Mouse (Mus musculus): ENCODE measurements around the gene Fbxo34.
"Not testable (repeated sequence)": the region's sequence is repeated elsewhere in the genome, so short reads cannot be mapped to it uniquely, and the experiment has no call there.

Fbxo34 gene

DNA sequence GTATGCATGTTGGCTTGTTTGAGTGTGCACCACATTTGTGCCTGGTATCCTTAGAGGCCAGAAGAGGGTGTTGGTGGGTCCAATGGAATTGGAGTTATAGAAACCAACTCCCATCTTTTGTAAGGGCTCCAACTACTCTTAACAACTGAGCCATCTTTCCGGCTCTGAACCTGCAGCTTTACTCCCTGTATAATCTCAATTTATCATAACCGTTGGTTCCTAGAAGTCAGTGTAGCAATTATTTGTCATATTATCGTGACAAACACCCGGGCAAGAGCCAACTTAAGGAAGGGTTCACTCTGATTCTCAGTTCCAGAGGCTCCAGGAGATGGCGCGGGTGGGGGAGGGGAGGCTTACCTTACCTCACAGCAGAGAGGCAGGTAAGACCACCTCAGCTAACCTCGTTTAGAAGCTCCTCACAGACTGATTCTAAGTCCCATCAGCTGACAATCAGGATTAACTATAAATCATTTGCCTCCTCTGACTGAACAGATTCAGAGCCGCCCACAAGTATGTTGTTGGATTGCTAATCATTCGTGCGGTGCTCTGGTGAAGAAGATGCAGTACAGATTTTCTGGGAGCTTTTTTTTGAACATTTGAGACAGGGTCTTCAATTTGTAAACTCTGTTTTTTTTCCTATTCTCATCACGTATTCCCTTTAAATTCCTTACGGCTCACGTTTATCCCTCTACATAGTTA is 70.7 kb downstream of the Fbxo34 start:
- no peak for DNase-seq

DNA sequence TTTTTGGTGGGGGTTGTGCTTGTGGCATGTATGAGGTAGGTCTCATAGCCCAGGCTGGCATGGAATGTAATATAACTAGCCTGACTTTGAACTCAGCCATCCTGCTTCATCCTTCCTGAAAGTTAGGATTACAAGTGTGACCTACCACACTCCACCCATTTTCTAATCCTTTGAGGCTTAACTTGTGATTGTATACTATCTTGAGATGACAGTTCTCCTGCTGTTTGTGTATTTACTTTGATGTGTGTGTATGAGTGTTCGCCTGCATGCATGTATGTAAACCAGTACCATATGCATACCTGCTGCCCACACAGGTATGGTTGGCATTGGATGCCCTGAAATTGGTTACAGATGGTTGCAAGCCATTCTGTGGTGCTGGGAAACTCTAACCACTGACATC is 71.4 kb downstream of the Fbxo34 start:
- DNase-seq = no peak

DNA sequence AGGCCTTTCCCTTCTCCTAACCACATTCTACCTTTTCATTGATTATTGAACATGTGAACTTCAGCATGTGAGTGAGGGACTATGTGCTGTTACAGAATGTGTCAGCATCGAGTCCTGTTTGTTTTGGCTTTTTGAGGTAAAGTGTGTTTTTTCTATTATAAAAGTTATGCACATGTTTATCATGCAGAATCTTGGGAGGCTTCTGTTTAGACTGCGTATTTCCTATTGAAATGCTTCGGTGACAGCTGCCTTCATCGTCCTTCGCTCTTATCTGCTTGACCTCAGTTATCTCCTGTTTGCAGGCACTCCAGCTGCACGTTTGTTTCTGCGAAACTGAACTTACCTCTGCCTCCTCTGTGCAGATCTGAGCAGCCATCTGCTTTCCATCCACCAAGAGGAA is 72.1 kb downstream of the Fbxo34 start:
- DNase-seq = no peak

DNA sequence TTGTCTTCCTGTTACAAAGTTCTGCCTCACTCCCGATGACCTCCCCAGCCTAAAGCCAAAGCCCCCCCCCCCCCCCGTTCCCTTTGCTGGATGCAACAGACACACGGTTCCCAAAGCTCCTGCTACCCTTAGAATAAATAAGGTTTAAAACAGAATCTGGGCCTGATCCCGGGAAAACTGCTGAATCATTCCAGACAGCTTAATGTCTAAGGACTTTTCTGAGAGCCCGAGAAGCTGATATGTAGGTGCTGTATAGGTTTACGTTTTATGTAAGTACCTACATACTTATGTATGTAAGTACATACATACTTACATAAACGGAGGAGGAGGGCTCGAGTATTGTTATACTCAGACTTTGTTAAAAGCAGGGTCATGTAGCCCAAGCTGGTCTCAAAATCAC is 75.2 kb downstream of the Fbxo34 start:
- DNase-seq = no peak

- no peak for DNase-seq
Measured at GRCm38 (mm10) chr14:47525861-47526260, 75.6 kb downstream of the Fbxo34 start.

DNA sequence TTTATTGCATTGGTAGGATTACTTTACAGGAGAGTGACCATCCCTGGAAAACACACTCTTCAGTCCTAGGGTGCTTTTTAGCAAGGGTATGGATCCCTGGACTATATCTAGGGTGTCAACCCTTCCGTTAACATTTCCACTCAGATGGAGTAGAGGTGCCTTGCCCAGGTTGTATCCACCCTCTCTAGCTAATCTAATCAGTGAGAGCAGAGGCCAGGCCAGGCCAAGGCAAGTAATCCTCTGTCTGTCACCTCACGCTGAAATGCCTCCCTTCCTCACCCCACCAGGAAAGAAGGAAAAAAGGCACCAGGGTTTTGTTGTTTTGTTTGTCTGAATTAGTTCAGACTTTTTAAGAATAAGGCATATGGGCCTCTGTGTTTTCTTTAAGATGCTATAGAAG is 77.6 kb downstream of the Fbxo34 start:
- no peak for DNase-seq

GRCm38 (mm10) chr14:47528293-47528692 is 78.1 kb downstream of the Fbxo34 start:
- no peak for DNase-seq

DNA sequence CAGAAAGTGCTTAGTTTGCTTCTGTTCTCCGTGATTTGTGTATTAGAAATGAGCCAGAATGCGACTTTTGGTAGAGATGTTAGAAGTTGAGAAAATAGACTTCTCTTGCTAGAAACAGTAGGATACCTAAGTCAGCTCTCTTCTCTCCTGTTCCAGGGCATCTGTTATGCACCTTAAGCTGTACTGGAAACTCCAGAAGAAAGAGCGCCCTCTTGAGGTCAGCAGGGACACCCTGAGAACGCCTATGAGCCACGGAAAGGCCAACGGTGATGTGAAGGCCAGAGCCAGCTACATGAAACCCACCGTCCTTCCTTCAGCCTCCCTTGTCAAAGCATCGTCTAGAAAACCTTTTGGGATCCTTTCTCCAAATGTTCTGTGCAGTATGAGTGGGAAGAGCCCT is 78.8 kb downstream of the Fbxo34 start:
- peak; percentile 76 for DNase-seq

- DNase-seq = not testable (repeated sequence)
Measured at GRCm38 (mm10) chr14:47529592-47529991, 79.4 kb downstream of the Fbxo34 start.

GRCm38 (mm10) chr14:47532496-47532895 is 82.3 kb downstream of the Fbxo34 start:
- no peak for DNase-seq

GRCm38 (mm10) chr14:47533365-47534175 is 83.3 kb downstream of the Fbxo34 start:
- DNase-seq = peak; percentile 68

DNA sequence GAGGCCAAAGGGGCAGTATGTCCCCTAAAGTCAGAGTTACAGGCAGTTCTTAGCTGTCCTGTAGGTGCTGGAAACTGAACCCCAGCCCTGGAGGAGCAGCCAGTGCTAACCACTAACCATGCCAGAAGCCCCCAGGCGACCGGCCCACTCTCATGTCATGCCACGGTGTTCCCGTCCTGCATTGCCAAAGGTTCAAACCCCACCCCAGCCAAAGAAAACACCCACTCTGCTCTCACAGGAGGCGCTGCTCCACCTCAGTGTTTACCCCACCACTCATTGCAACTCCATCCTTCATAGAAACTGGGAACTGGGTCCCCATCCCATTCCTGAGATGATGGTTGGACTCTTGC is 83.9 kb downstream of the Fbxo34 start:
- peak; percentile 7 for DNase-seq

- no peak for DNase-seq
Measured at GRCm38 (mm10) chr14:47535096-47535495, 84.9 kb downstream of the Fbxo34 start.

- no peak for DNase-seq
Measured at GRCm38 (mm10) chr14:47541325-47541948, 91.2 kb downstream of the Fbxo34 start.

GRCm38 (mm10) chr14:47542283-47542682 is 92.1 kb downstream of the Fbxo34 start:
- DNase-seq = no peak

DNA sequence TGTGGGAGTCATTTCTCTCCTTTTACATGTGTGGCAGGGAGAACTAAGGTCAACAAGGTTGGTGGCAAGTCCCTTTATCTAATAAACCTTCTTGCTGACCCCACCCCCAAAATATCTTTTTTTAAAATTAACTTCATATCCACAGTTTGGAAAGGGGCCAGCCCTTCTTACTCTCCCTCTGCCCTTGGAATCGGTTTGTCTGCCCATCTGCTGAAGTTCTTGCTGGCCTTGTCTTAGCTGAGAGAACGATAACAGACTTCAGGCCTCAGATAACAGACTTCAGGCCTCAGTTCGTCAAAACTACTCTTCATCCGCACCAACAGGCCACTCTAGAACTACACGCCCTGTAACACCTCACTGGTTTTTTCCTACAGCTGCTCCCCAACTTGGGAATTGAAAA is 94.1 kb downstream of the Fbxo34 start:
- no peak for DNase-seq

DNA sequence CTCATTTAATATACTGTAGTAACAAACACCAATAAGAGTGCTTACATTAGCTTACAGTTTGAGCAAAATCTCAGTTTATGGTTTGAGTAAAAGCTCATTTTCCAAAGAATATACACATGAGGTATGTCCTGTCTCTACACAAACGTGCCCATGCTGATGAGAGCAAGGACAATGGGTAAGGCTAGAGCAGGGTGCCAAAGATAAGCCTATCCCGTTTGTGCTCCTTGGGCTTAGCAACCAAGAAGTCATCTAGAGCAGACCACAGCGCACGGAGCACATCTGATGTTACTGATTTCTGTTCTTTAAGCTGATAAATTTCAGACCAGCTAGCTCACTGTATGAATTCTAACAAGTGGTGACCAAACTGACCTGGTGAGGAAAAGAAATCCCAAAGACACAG is 94.7 kb downstream of the Fbxo34 start:
- DNase-seq = no peak

- DNase-seq = no peak
Measured at GRCm38 (mm10) chr14:47551668-47552067, 101.4 kb downstream of the Fbxo34 start.

DNA sequence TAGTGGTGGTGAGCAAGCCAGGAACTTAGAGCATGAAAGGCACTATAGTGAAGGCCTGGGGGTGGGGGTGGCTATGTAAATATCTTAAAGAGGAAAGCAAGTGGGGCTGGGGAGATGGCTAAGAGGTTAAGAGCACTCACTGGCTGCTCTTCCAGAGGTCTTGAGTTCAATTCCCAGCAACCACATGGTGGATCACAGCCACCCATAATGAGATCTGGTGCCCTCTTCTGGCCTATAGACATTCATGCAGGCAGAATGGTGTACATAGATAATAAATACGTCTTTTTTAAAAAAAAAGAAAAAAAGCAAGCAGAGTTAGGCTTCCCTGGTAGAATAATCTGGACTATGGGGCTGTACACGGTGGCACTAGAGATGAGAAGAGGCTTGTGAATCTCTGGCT is 103.2 kb downstream of the Fbxo34 start:
- no peak for DNase-seq

DNA sequence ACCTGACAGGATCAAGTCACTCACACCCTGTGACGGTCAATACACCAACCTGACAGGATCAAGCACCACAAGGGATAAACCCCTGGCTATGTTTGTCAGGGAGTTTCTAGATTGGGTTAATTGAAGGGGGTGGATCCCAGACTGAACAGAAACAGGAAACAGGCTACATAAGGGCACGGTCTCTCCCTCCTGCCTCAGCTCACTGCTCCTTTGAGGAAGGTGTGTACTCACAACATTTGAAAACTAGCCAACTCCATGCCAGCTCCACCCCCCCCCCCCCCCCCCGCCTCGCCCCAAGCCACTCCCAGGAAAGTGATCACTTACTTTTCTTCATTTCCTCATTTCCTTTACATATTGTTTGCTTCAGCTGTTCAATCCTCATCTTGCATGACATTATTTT is 104.0 kb downstream of the Fbxo34 start:
- no peak for DNase-seq

GRCm38 (mm10) chr14:47555225-47555624 is 105.0 kb downstream of the Fbxo34 start:
- DNase-seq = no peak

DNA sequence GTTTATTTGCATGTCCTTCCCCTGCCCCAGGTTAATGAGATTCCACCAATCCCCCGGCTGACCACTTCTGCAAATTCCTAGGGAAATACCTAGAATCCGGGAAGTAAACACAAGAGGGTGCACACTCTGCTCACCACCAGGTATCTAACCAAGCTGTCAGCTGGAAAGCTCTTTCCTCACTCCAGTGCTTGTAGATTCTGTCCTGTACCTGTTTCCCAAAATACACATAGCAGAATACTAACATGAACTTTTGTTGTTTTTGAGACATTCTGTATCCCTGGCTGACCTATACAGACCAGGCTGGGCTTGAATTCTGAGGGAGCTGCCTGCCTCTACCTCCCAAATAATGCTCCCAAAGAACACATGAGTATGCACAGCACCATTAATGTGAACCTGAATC is 110.5 kb downstream of the Fbxo34 start:
- DNase-seq = no peak

GRCm38 (mm10) chr14:47562530-47562929 is 112.3 kb downstream of the Fbxo34 start:
- DNase-seq = no peak

- DNase-seq = no peak
Measured at GRCm38 (mm10) chr14:47563106-47563505, 112.9 kb downstream of the Fbxo34 start.
